Mouse (Mus musculus) MEL (cell line): ENCODE measurements around the gene Arid1b. TPM values are rescaled to one million over a fixed set of nuclear protein-coding genes. Genes with fewer than 3 reads are reported as not detected.

Experiments used
- DNase-seq: peaks from one replicate; pipeline ENCODE4 v3.0.0; 2011; ENCODE audit warnings: low read depth, low spot score
- H3K27ac ChIP-seq: 2 replicates; pipeline ENCODE4 v1.5.1; 2012; ENCODE audit warnings: low read depth, mild to moderate bottlenecking, control low read depth, low read length, moderate library complexity; ENCODE audit not compliant: control insufficient read depth
- H3K27me3 ChIP-seq, 2 experiments: fragments of 150-350 bp in 1 of 2; sonication (generic) in 1 of 2; 2 replicates each; pipeline ENCODE4 v1.6.1; 2012; ENCODE audit warnings: low read length in 2 of 2, mild to moderate bottlenecking in 2 of 2, improper control_type of control experiment in 1 of 2, moderate library complexity in 1 of 2; ENCODE audit not compliant: insufficient read depth in 2 of 2, control insufficient read depth in 1 of 2
- H3K36me3 ChIP-seq, 2 experiments: 2 replicates each; pipeline ENCODE4 v1.6.1; 2012 to 2014; ENCODE audit warnings: low read length in 2 of 2, improper control_type of control experiment in 1 of 2, inconsistent platforms in 1 of 2, mild to moderate bottlenecking in 1 of 2; ENCODE audit not compliant: insufficient read depth in 2 of 2, control insufficient read depth in 1 of 2
- H3K4me1 ChIP-seq, 2 experiments: fragments of 150-350 bp in 1 of 2; sonication (generic) in 1 of 2; 2 replicates each; pipeline ENCODE4 v1.6.1; 2012; ENCODE audit warnings: low read length in 2 of 2, improper control_type of control experiment in 1 of 2, mild to moderate bottlenecking in 1 of 2; ENCODE audit not compliant: insufficient read depth in 2 of 2, control insufficient read depth in 1 of 2
- H3K4me3 ChIP-seq, 2 experiments: fragments of 150-350 bp in 1 of 2; sonication (generic) in 1 of 2; 2 replicates each; pipeline ENCODE4 v1.5.1; 2012; ENCODE audit warnings: low read depth in 2 of 2, low read length in 2 of 2, mild to moderate bottlenecking in 2 of 2, moderate library complexity in 2 of 2, control low read depth in 1 of 2, improper control_type of control experiment in 1 of 2; ENCODE audit not compliant: control insufficient read depth in 1 of 2, insufficient read depth in 1 of 2
- H3K79me2 ChIP-seq: 2 replicates; pipeline ENCODE4 v1.6.1; 2012; ENCODE audit warnings: mild to moderate bottlenecking, low read length, moderate library complexity; ENCODE audit not compliant: control insufficient read depth, poor library complexity, insufficient read depth
- H3K9ac ChIP-seq: 2 replicates; pipeline ENCODE4 v1.6.1; 2012; ENCODE audit warnings: low read depth, mild to moderate bottlenecking, control low read depth, low read length, moderate library complexity; ENCODE audit not compliant: control insufficient read depth, poor library complexity, severe bottlenecking
- H3K9me3 ChIP-seq: fragments of 150-350 bp; sonication (generic); replicated peaks from 2 replicates; pipeline ENCODE4 v1.6.1; 2012; ENCODE audit warnings: mild to moderate bottlenecking, low read length, improper control_type of control experiment, moderate library complexity; ENCODE audit not compliant: insufficient read depth
- BHLHE40 ChIP-seq: IDR thresholded peaks from 2 replicates; pipeline ENCODE4 v1.6.1; 2012; ENCODE audit warnings: low read depth, mild to moderate bottlenecking, inconsistent platforms, low read length, improper control_type of control experiment, borderline replicate concordance
- CHD2 ChIP-seq: IDR thresholded peaks from 2 replicates; pipeline ENCODE4 v1.6.1; 2011; ENCODE audit warnings: low read length, improper control_type of control experiment
- E2F4 ChIP-seq: IDR thresholded peaks from 2 replicates; pipeline ENCODE4 v1.6.1; 2011; ENCODE audit warnings: low read depth, low read length, improper control_type of control experiment, borderline replicate concordance
- ELF1 ChIP-seq: IDR thresholded peaks from 2 replicates; pipeline ENCODE4 v1.6.1; 2014; ENCODE audit warnings: low read depth, mild to moderate bottlenecking, inconsistent platforms, low read length, improper control_type of control experiment, moderate library complexity
- EP300 ChIP-seq, 2 experiments: IDR thresholded peaks; 2 replicates each; pipeline ENCODE4 v1.6.1; 2011; ENCODE audit warnings: improper control_type of control experiment in 2 of 2, low read length in 2 of 2, low read depth in 1 of 2, mild to moderate bottlenecking in 1 of 2
- GATA1 ChIP-seq: IDR thresholded peaks from 2 replicates; pipeline ENCODE4 v1.6.1; 2011; ENCODE audit warnings: low read depth, low read length, improper control_type of control experiment
- JUND ChIP-seq: IDR thresholded peaks from 2 replicates; pipeline ENCODE4 v1.6.1; 2011; ENCODE audit warnings: low read depth, mild to moderate bottlenecking, improper control_type of control experiment, low read length
- MEF2A ChIP-seq: IDR thresholded peaks from 2 replicates; pipeline ENCODE4 v1.6.1; 2014; ENCODE audit warnings: low read depth, mild to moderate bottlenecking, inconsistent platforms, low read length, improper control_type of control experiment; ENCODE audit not compliant: poor library complexity, insufficient replicate concordance, severe bottlenecking; ENCODE audit errors: extremely low read depth
- MYB ChIP-seq: IDR thresholded peaks from 2 replicates; pipeline ENCODE4 v1.6.1; 2011; ENCODE audit warnings: mild to moderate bottlenecking, low read depth, low read length, improper control_type of control experiment
- MYC ChIP-seq: IDR thresholded peaks from 2 replicates; pipeline ENCODE4 v1.6.1; 2011; ENCODE audit warnings: low read depth, mild to moderate bottlenecking, low read length, improper control_type of control experiment, moderate library complexity
- POLR2AphosphoS5 ChIP-seq: IDR thresholded peaks from 2 replicates; pipeline ENCODE4 v1.6.1; 2012; ENCODE audit warnings: low read depth, borderline replicate concordance, mild to moderate bottlenecking, inconsistent platforms, low read length, moderate library complexity, mixed read lengths
- RCOR1 ChIP-seq: IDR thresholded peaks from 2 replicates; pipeline ENCODE4 v1.6.1; 2012; ENCODE audit warnings: low read depth, mild to moderate bottlenecking, inconsistent platforms, low read length, improper control_type of control experiment
- TAL1 ChIP-seq: IDR thresholded peaks from 2 replicates; pipeline ENCODE4 v1.6.1; 2012; ENCODE audit warnings: mild to moderate bottlenecking, inconsistent platforms, low read length, moderate library complexity, mixed read lengths
- TBP ChIP-seq: IDR thresholded peaks from 2 replicates; pipeline ENCODE4 v1.8.0; 2011; ENCODE audit warnings: low read depth, low read length, improper control_type of control experiment
- TCF12 ChIP-seq: IDR thresholded peaks from 2 replicates; pipeline ENCODE4 v1.6.1; 2014; ENCODE audit warnings: low read depth, mild to moderate bottlenecking, inconsistent platforms, low read length, improper control_type of control experiment, moderate library complexity
- UBTF ChIP-seq: IDR thresholded peaks from 2 replicates; pipeline ENCODE4 v1.6.1; 2012; ENCODE audit warnings: low read depth, mild to moderate bottlenecking, inconsistent platforms, low read length, improper control_type of control experiment, moderate library complexity, borderline replicate concordance; ENCODE audit not compliant: insufficient read depth
- ZC3H11A ChIP-seq: IDR thresholded peaks from 2 replicates; pipeline ENCODE4 v1.6.1; 2012; ENCODE audit warnings: low read depth, mild to moderate bottlenecking, inconsistent platforms, low read length, improper control_type of control experiment
- ZKSCAN1 ChIP-seq: IDR thresholded peaks from 2 replicates; pipeline ENCODE4 v1.6.1; 2012; ENCODE audit warnings: low read depth, mild to moderate bottlenecking, inconsistent platforms, low read length, improper control_type of control experiment, moderate library complexity
- polyA plus RNA-seq, 2 experiments: library from polyadenylated mRNA; stranded (reverse) in 1 of 2; unstranded in 1 of 2; fragments of >175 nt in 1 of 2; fragments of >200 nt in 1 of 2; gene quantifications; 2 replicates each; pipeline versions ENCODE4 v1.2.1 to v1.2.4; 2012; ENCODE audit warnings: low replicate concordance in 2 of 2, low read depth in 1 of 2; ENCODE audit not compliant: insufficient read length in 2 of 2, insufficient read depth in 1 of 2, missing spikeins in 1 of 2
- total RNA-seq: library from RNA; depleted of rRNA; stranded (reverse); fragments of 300-350 nt; gene quantifications from 2 replicates; pipeline ENCODE4 v1.2.3, GENCODE M21; 2012

Arid1b gene
- total and polyA plus RNA-seq, 3 experiments: 13.4 to 17.4 TPM; not detected in 1

- H3K9me3 ChIP-seq: no peaks in the 10 kb centered on the region
- H3K27ac ChIP-seq: no peak overlapping the region
- no peak for DNase-seq
- TF ChIP-seq JUND: no peak
- TF ChIP-seq ZKSCAN1: no peak
- no peak for TF ChIP-seq ZC3H11A
- no peak for TF ChIP-seq ELF1
- TF ChIP-seq TCF12: no peak
- no peak for TF ChIP-seq RCOR1
- TF ChIP-seq CHD2: no peak
- TF ChIP-seq MYC: no peak
- no peak for TF ChIP-seq MYB
- no peak for TF ChIP-seq GATA1
- TF ChIP-seq BHLHE40: no peak
- no peak for TF ChIP-seq EP300 (IDR thresholded peaks at IDR 0.05; ENCODE audit: low read depth in 1 of 2, low read length in 2 of 2)
- no peak for TF ChIP-seq POLR2AphosphoS5
- TF ChIP-seq MEF2A: no peak
- no peak for TF ChIP-seq E2F4
- no peak for TF ChIP-seq TAL1
- no peak for TF ChIP-seq UBTF
- no peak overlapping the region for H3K9ac ChIP-seq
- H3K4me3 ChIP-seq: no peak overlapping the region
- no peaks in the 10 kb centered on the region for H3K4me1 ChIP-seq
- 0 out of 2 replicates have a peak, but pooled peaks cover 1% of the 10 kb centered on the region for H3K79me2 ChIP-seq
- H3K36me3 ChIP-seq: no peaks in the 10 kb centered on the region
- no peaks in the 10 kb centered on the region for H3K27me3 ChIP-seq
Measured at GRCm38 (mm10) chr17:5210891-5211290, 216.8 kb downstream of the Arid1b start.

GRCm38 (mm10) chr17:5212166-5212565, 218.0 kb downstream of the Arid1b start:
- H3K9me3 ChIP-seq: no peaks in the 10 kb centered on the region
- no peaks in the 10 kb centered on the region for H3K79me2 ChIP-seq
- no peak overlapping the region for H3K4me3 ChIP-seq
- H3K36me3 ChIP-seq: no peaks in the 10 kb centered on the region
- TF ChIP-seq TBP: no peak
- TF ChIP-seq, all 39 proteins: peak for 0
- no peak for DNase-seq
- no peak overlapping the region for H3K27ac ChIP-seq
- H3K9ac ChIP-seq: no peak overlapping the region
- no peaks in the 10 kb centered on the region for H3K27me3 ChIP-seq
- no peaks in the 10 kb centered on the region for H3K4me1 ChIP-seq
